Mouse (Mus musculus) myocyte (in vitro differentiated cells): ENCODE results near the gene Ldlrad3. TPM values are rescaled to one million over a fixed set of nuclear protein-coding genes. Genes with fewer than 3 reads are reported as not detected.

Source experiments
- H3K27me3 ChIP-seq: one replicate; pipeline ENCODE4 v1.6.1; 2011; ENCODE audit not compliant: control insufficient read depth, insufficient read depth, insufficient read length
- H3K36me3 ChIP-seq: one replicate; pipeline ENCODE4 v1.6.1; 2011; ENCODE audit not compliant: control insufficient read depth, insufficient read depth
- H3K4me2 ChIP-seq: one replicate; pipeline ENCODE4 v1.6.1; 2011; ENCODE audit warnings: low read depth, control low read depth
- H3K4me3 ChIP-seq: one replicate; pipeline ENCODE4 v1.5.1; 2011; ENCODE audit warnings: mild to moderate bottlenecking, control low read depth, moderate library complexity
- H3K79me2 ChIP-seq: one replicate; pipeline ENCODE4 v1.6.1; 2011; ENCODE audit not compliant: control insufficient read depth, insufficient read depth
- H3ac ChIP-seq: one replicate; pipeline ENCODE4 v1.6.1; 2011; ENCODE audit not compliant: control insufficient read depth, insufficient read length
- CEBPB ChIP-seq: IDR thresholded peaks from 2 replicates; pipeline ENCODE4 v1.6.1; 2011; ENCODE audit warnings: mild to moderate bottlenecking, moderate library complexity; ENCODE audit not compliant: poor library complexity, insufficient read depth, severe bottlenecking
- E2F4 ChIP-seq: IDR thresholded peaks from one replicate; pipeline ENCODE4 v1.6.1; 2011; ENCODE audit warnings: mild to moderate bottlenecking, control low read depth, moderate library complexity; ENCODE audit not compliant: insufficient read depth
- MAX ChIP-seq: IDR thresholded peaks from one replicate; pipeline ENCODE4 v1.6.1; 2011; ENCODE audit warnings: low read depth, mild to moderate bottlenecking, control low read depth
- MYOD1 ChIP-seq, 3 experiments: IDR thresholded peaks; one replicate each; pipeline ENCODE4 v1.6.1; 2011; ENCODE audit warnings: control low read depth in 2 of 3, low read depth in 2 of 3, mild to moderate bottlenecking in 2 of 3, moderate library complexity in 1 of 3; ENCODE audit not compliant: insufficient read length in 2 of 3, control insufficient read depth in 1 of 3
- MYOG ChIP-seq, 3 experiments: IDR thresholded peaks; one replicate each; pipeline ENCODE4 v1.6.1; 2011; ENCODE audit warnings: control low read depth in 2 of 3, low read depth in 2 of 3, mild to moderate bottlenecking in 2 of 3; ENCODE audit not compliant: insufficient read length in 2 of 3, control insufficient read depth in 1 of 3, insufficient read depth in 1 of 3
- POLR2A ChIP-seq: IDR thresholded peaks from one replicate; pipeline ENCODE4 v1.6.1; 2011; ENCODE audit warnings: low read depth, mild to moderate bottlenecking, control low read depth, moderate library complexity; ENCODE audit not compliant: insufficient read length
- POLR2AphosphoS2 ChIP-seq: IDR thresholded peaks from one replicate; pipeline ENCODE4 v1.6.1; 2011; ENCODE audit warnings: low read depth, control low read depth; ENCODE audit not compliant: insufficient read length
- REST ChIP-seq: IDR thresholded peaks from one replicate; pipeline ENCODE4 v1.6.1; 2011; ENCODE audit warnings: mild to moderate bottlenecking, control low read depth, moderate library complexity; ENCODE audit not compliant: insufficient read depth, insufficient read length
- SRF ChIP-seq: IDR thresholded peaks from one replicate; pipeline ENCODE4 v1.6.1; 2011; ENCODE audit warnings: low read depth; ENCODE audit not compliant: control insufficient read depth, insufficient read length
- TCF12 ChIP-seq: IDR thresholded peaks from one replicate; pipeline ENCODE4 v1.6.1; 2011; ENCODE audit warnings: mild to moderate bottlenecking, control low read depth; ENCODE audit not compliant: poor library complexity, insufficient read depth, severe bottlenecking
- TCF3 ChIP-seq: IDR thresholded peaks from one replicate; pipeline ENCODE4 v1.6.1; 2011; ENCODE audit warnings: low read depth, control low read depth; ENCODE audit not compliant: insufficient read length
- USF1 ChIP-seq: IDR thresholded peaks from one replicate; pipeline ENCODE4 v1.6.1; 2011; ENCODE audit warnings: low read depth, mild to moderate bottlenecking, control low read depth, moderate library complexity
- polyA plus RNA-seq: library from polyadenylated mRNA; unstranded; fragments of >200 nt; fragmentation: generic; extraction: Trizol; gene quantifications from one replicate; pipeline ENCODE4 v1.2.1, GENCODE M21; 2012; ENCODE audit warnings: missing spikeins

Gene Ldlrad3
- polyA plus RNA-seq, 1 experiment, result 32.1 TPM

DNA sequence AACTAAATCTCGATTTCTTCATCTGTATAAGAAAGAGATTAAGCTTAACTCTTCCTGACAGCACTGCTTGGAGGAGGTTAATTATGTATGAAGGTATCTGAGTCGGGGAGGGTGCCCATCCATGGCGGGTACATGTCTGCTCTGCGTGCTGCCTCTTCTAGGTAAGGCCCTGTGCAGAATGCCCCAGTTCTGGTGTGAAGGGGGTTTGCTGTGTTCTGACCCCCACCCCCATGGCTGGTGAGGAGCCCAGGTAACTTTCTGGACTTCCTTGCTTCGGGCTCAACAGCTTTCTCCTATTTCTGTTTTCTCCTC lies 279.9 kb downstream of the Ldlrad3 start:
- Histone ChIP-seq H3K4me2 (no peak overlapping the region), H3K36me3 (no peaks in the 10 kb centered on the region), H3ac (no peak overlapping the region), H3K4me3 (no peak overlapping the region), H3K79me2 (no peaks in the 10 kb centered on the region), H3K27me3 (no peaks in the 10 kb centered on the region)
- TF ChIP-seq CEBPB, result no peak
- no peak for TF ChIP-seq POLR2AphosphoS2
- no peak for TF ChIP-seq SRF
- TF ChIP-seq E2F4, result no peak
- no peak for TF ChIP-seq TCF12
- TF ChIP-seq TCF3, result no peak
- no peak for TF ChIP-seq MYOG (IDR thresholded peaks at IDR 0.05; ENCODE audit: control insufficient read depth in 1 of 3, insufficient read depth in 1 of 3, insufficient read length in 2 of 3, low read depth in 2 of 3)
- TF ChIP-seq MYOD1 (IDR thresholded peaks at IDR 0.05; ENCODE audit: control insufficient read depth in 1 of 3, insufficient read length in 2 of 3, low read depth in 2 of 3), result no peak
- TF ChIP-seq MAX, result no peak
- TF ChIP-seq REST, result no peak
- no peak for TF ChIP-seq POLR2A
- TF ChIP-seq USF1, result no peak

DNA sequence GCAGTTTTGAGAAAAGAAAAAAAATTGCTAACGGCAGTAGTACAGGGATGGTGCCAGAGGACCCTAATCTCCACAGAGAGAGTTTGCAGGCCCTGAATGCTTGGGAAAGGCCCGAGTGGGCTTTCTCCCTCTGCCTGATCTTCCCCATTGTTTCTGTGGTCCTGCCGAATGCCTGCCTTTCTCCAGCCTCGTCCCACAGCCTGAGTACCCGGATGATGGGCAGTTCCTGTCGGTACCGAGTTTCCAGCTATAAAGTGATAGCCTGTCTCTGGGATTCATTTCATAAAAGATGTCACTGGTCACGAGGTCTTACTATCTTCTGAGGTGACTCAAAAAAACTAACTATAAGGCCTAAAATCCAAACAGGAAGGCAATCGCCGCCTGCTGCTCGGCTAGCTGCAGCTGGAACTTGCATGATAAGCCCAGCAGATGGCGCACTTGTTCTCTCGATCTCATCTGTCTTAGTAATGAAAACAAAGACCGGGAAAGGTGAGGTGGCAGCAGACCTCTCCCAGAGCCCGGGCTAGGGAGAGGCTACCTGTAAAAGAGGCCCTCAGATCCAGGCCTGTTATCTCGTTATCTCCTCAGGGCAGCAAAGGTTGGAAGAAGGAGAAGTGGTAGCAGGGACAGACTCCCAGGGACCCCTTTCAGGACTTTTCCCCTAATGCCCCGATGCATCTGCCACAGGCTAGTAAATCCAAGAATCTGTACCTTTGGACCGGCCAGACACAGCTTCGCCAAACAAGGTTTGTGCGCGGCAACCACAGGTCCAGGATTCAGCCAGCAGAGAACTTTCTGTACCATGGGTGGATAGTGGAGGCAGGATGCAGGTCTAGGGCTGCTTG lies 280.4 kb downstream of the Ldlrad3 start:
- Histone ChIP-seq H3ac (no peak overlapping the region), H3K27me3 (no peaks in the 10 kb centered on the region), H3K4me2 (peak overlapping the region; percentile 73), H3K79me2 (no peaks in the 10 kb centered on the region), H3K4me3 (no peak overlapping the region), H3K36me3 (no peaks in the 10 kb centered on the region)
- TF ChIP-seq TCF12 (no peak), POLR2A (no peak), SRF (no peak), USF1 (no peak), MYOD1 (IDR thresholded peaks at IDR 0.05; ENCODE audit: control insufficient read depth in 1 of 3, insufficient read length in 2 of 3, low read depth in 2 of 3) (no peak), E2F4 (no peak), MYOG (IDR thresholded peaks at IDR 0.05; ENCODE audit: control insufficient read depth in 1 of 3, insufficient read depth in 1 of 3, insufficient read length in 2 of 3, low read depth in 2 of 3) (no peak), REST (no peak), TCF3 (no peak), POLR2AphosphoS2 (no peak), MAX (no peak), CEBPB (no peak)

DNA sequence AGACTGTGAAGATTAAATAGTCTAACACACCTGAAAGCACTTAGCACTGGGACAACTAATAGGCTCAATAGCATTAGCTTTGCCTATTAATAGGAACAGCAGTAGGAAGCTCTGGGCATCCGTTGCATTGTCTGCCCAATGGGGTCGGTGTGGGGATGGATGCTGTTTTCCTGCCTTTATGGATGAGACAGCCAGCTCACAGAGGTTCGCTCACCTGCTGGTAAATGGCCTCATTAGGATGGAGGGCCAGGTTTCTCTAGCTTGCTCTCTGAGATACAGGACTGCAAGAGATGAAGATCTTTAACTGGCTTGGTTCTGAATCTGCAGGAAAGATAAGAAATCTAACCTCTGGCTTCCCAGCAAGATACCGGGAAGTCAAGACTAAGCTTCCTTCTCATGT lies 284.0 kb downstream of the Ldlrad3 start:
- H3ac ChIP-seq, result no peak overlapping the region
- H3K79me2 ChIP-seq, result no peaks in the 10 kb centered on the region
- H3K36me3 ChIP-seq, result peaks cover 4% of the 10 kb centered on the region
- no peak overlapping the region for H3K4me3 ChIP-seq
- no peak overlapping the region for H3K4me2 ChIP-seq
- TF ChIP-seq MAX, result no peak
- no peak for TF ChIP-seq MYOD1 (IDR thresholded peaks at IDR 0.05; ENCODE audit: control insufficient read depth in 1 of 3, insufficient read length in 2 of 3, low read depth in 2 of 3)
- TF ChIP-seq SRF, result no peak
- no peak for TF ChIP-seq USF1
- TF ChIP-seq POLR2AphosphoS2, result no peak
- H3K27me3 ChIP-seq, result no peaks in the 10 kb centered on the region

Other genes starting within 250 kb of the Ldlrad3 start
- gene Trim44, start 221.4 kb upstream of the Ldlrad3 start, polyA plus RNA-seq, result 16.5 TPM